Mouse (Mus musculus): ENCODE measurements at regions not wholly inside any gene's neighbourhood (a gene's known extent, or its start where the extent isn't known, plus 50 kb on each side); places are given as distances from the start of the nearest gene placed in this dataset.

DNA sequence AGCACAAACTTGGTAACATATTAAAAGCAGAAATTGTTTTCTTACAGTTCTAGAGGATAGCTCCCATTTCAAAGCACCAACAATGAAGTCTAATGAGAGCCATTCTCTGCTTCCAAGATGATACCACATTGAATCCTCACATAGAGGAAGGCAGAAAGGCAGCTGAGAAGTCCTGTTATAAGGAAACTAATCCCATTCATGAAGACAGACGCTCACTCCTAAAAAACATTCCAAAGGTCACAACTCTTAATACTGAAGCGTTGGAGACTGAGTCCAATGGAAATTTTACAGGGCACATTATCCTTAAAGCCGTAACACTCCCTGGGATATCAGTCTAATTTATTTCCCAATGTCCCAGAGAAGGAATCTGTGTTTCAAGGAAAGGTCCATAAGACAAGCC, 75.4 kb upstream of the Trabd2b start:
- Histone ChIP-seq H3K27ac (ENCODE audit: low read depth, low read length) (no peak overlapping the region), H3K4me2 (ENCODE audit: low read depth, low read length, poor library complexity, severe bottlenecking) (no peak overlapping the region), H3K9ac (replicated peaks; ENCODE audit: low read length, poor library complexity, severe bottlenecking) (no peak overlapping the region), H3K27me3 (ENCODE audit: insufficient read depth, low read length) (no peaks in the 10 kb centered on the region), H3K4me1 (ENCODE audit: insufficient read depth, low read length) (no peaks in the 10 kb centered on the region), H3K4me3 (ENCODE audit: low read depth, low read length) (no peak overlapping the region), H3K9me3 (ENCODE audit: low read length) (no peaks in the 10 kb centered on the region), H3K36me3 (ENCODE audit: insufficient read depth, low read length) (no peaks in the 10 kb centered on the region)
- ATAC-seq (ENCODE audit: low FRiP score) (no peak), DNase-seq (ENCODE audit: low spot score) (no peak)
- 51% methylated on average over 3 of the region's 3 CpGs for WGBS
- TF ChIP-seq CTCF (IDR thresholded peaks at IDR 0.05): no peak

DNA sequence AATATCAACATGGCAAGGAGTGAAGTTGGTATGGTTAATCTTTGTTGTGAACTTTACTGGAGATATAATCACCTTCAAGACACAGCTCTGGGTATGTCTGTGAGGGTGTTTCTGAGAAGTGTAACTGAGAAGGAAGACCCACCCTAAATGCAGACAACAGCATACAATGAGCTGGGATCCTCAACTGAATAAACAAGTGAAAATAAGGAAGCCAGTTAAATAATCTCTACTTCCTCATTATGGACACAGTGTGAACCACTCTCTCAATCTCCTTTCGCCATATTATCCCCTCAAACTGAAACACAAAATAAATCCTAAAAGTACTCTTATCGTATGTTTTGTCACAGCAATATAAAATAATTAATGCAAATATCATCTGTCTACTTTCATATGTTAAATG, 71.7 kb upstream of the Trabd2b start:
- 82% methylated on average over 2 of the region's 2 CpGs for WGBS
- ATAC-seq (ENCODE audit: low FRiP score): no peak

DNA sequence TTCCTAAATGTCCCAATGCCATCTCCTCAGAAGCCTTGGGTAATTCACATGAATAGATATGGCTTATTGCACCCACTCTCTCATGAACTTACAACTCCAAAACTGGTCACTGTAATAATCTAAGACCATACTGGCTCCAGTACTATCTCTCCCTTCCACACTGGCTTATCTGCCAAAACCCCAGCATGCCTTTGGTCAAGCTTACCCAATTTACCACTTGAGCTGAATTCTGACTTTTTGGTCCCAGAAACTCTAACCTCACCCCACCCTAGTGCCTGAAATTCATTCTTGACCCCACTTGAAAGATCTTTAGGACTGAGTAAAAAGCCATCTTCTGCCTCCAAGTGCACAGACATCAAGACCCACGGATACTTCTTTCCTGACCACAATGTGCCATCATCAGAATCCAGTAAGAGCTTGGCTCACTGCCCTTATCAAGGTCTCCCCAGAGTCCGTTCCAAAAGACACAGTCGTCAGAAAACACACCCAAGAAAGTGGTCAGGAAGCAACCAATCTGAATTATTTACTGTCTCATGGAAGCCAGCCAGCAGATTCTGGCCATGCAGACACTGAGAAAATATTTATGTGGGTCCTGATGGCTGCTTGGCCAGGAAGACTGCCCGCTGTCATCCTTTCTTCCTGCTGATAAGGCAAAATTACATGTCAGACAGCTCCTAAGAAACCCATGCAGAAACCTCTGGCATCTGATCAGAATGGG, 70.3 kb upstream of the Trabd2b start:
- Histone ChIP-seq H3K27ac (ENCODE audit: low read depth, low read length) (no peak overlapping the region), H3K27me3 (ENCODE audit: insufficient read depth, low read length) (no peaks in the 10 kb centered on the region), H3K9ac (replicated peaks; ENCODE audit: low read length, poor library complexity, severe bottlenecking) (no peak overlapping the region), H3K9me3 (ENCODE audit: low read length) (no peaks in the 10 kb centered on the region), H3K4me3 (ENCODE audit: low read depth, low read length) (no peak overlapping the region), H3K36me3 (ENCODE audit: insufficient read depth, low read length) (no peaks in the 10 kb centered on the region), H3K4me2 (ENCODE audit: low read depth, low read length, poor library complexity, severe bottlenecking) (no peak overlapping the region), H3K4me1 (ENCODE audit: insufficient read depth, low read length) (no peaks in the 10 kb centered on the region)
- 73% methylated on average over 4 of the region's 4 CpGs for WGBS
- TF ChIP-seq CTCF (IDR thresholded peaks at IDR 0.05): no peak
- ATAC-seq (ENCODE audit: low FRiP score) (no peak), DNase-seq (ENCODE audit: low spot score) (peak; percentile 12)

More for the DNA sequence above, 71.7 kb upstream of the Trabd2b start:
- no peak overlapping the region for H3K4me2 ChIP-seq (ENCODE audit: low read depth, low read length, poor library complexity, severe bottlenecking)
- no peak overlapping the region for H3K27ac ChIP-seq (ENCODE audit: low read depth, low read length)
- no peak overlapping the region for H3K9ac ChIP-seq (replicated peaks; ENCODE audit: low read length, poor library complexity, severe bottlenecking)
- DNase-seq (ENCODE audit: low spot score): no peak
- H3K9me3 ChIP-seq (ENCODE audit: low read length): no peaks in the 10 kb centered on the region
- TF ChIP-seq CTCF (IDR thresholded peaks at IDR 0.05): no peak
- no peak overlapping the region for H3K4me3 ChIP-seq (ENCODE audit: low read depth, low read length)
- no peaks in the 10 kb centered on the region for H3K36me3 ChIP-seq (ENCODE audit: insufficient read depth, low read length)
- H3K4me1 ChIP-seq (ENCODE audit: insufficient read depth, low read length): no peaks in the 10 kb centered on the region
- no peaks in the 10 kb centered on the region for H3K27me3 ChIP-seq (ENCODE audit: insufficient read depth, low read length)

DNA sequence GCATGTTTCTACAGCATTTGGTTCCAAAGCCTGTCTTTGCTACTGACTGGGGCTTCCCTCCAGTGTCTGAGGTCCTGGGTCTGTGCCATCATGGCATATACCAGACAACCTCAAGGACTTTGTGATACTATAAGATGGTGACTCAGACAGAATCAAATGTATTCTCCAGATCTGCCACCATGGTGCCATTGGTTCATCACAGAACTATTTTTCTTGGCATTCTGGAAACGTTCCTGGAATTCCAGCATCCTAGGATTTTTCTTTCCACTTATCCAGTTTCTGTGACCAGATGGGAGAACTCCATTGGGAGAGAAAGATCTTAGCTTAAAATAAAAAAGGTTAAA, 69.8 kb upstream of the Trabd2b start:
- Histone ChIP-seq H3K4me3 (ENCODE audit: low read depth, low read length) (no peak overlapping the region), H3K4me1 (ENCODE audit: insufficient read depth, low read length) (no peaks in the 10 kb centered on the region), H3K9me3 (ENCODE audit: low read length) (no peaks in the 10 kb centered on the region), H3K27me3 (ENCODE audit: insufficient read depth, low read length) (no peaks in the 10 kb centered on the region), H3K36me3 (ENCODE audit: insufficient read depth, low read length) (no peaks in the 10 kb centered on the region), H3K4me2 (ENCODE audit: low read depth, low read length, poor library complexity, severe bottlenecking) (no peak overlapping the region), H3K9ac (replicated peaks; ENCODE audit: low read length, poor library complexity, severe bottlenecking) (no peak overlapping the region), H3K27ac (ENCODE audit: low read depth, low read length) (no peak overlapping the region)
- ATAC-seq (ENCODE audit: low FRiP score) (no peak), DNase-seq (ENCODE audit: low spot score) (no peak)
- TF ChIP-seq CTCF (IDR thresholded peaks at IDR 0.05): no peak
- 76% methylated on average over 1 of the region's 1 CpGs for WGBS

DNA sequence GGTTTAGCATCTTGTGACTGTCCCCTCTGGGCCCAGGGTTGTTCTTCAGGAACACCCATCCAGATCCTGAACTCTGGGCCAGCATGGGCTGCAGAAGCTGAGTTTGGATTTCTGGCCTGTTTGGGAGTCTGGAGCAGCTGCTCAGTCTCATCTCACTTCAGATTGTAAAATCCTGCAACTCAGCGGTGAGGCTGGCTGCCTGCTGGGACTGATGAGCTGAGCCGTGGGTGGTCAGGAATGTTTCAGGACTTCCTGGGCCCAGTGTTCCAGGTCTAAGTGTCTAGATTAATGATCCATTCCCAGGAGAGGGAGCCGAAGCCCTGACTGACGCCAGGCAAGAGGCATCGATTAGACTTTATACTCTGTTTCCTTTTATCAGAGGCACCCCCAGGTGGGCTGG, 66.7 kb upstream of the Trabd2b start:
- no peak overlapping the region for H3K27ac ChIP-seq (ENCODE audit: low read depth, low read length)
- H3K4me3 ChIP-seq (ENCODE audit: low read depth, low read length): no peak overlapping the region
- H3K4me1 ChIP-seq (ENCODE audit: insufficient read depth, low read length): no peaks in the 10 kb centered on the region
- H3K9ac ChIP-seq (replicated peaks; ENCODE audit: low read length, poor library complexity, severe bottlenecking): no peak overlapping the region
- TF ChIP-seq CTCF (IDR thresholded peaks at IDR 0.05): no peak
- H3K27me3 ChIP-seq (ENCODE audit: insufficient read depth, low read length): no peaks in the 10 kb centered on the region
- ATAC-seq (ENCODE audit: low FRiP score) (no peak), DNase-seq (ENCODE audit: low spot score) (no peak)
- H3K36me3 ChIP-seq (ENCODE audit: insufficient read depth, low read length): no peaks in the 10 kb centered on the region
- WGBS: 74% methylated on average over 5 of the region's 5 CpGs
- H3K4me2 ChIP-seq (ENCODE audit: low read depth, low read length, poor library complexity, severe bottlenecking): no peak overlapping the region
- no peaks in the 10 kb centered on the region for H3K9me3 ChIP-seq (ENCODE audit: low read length)

DNA sequence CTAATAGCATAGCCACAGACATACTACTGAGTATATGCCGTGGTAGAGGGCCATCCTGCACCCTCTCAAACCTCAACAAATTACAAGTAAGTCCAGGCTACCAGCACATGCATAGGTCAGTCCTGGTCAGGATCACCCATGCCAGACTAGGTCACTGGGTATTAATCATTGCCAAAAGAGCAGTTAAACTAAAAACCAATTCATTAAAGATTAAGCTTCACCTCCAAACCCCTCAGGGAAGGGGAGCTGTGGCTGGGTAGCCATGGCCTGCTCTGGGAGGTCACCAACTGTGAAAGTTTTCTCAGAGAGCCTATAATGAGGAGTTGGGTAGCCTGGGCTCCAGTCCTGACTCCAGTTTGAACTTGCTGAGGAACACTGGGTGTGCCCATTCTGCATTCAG, 61.4 kb upstream of the Trabd2b start:
- ATAC-seq (ENCODE audit: low FRiP score): no peak
- H3K4me1 ChIP-seq (ENCODE audit: insufficient read depth, low read length): no peaks in the 10 kb centered on the region

More for the DNA sequence above, 61.4 kb upstream of the Trabd2b start:
- DNase-seq (ENCODE audit: low spot score): no peak
- Histone ChIP-seq H3K4me3 (ENCODE audit: low read depth, low read length) (no peak overlapping the region), H3K36me3 (ENCODE audit: insufficient read depth, low read length) (no peaks in the 10 kb centered on the region), H3K27ac (ENCODE audit: low read depth, low read length) (no peak overlapping the region), H3K9ac (replicated peaks; ENCODE audit: low read length, poor library complexity, severe bottlenecking) (no peak overlapping the region), H3K27me3 (ENCODE audit: insufficient read depth, low read length) (no peaks in the 10 kb centered on the region), H3K4me2 (ENCODE audit: low read depth, low read length, poor library complexity, severe bottlenecking) (no peak overlapping the region), H3K9me3 (ENCODE audit: low read length) (no peaks in the 10 kb centered on the region)
- WGBS: 59% methylated on average over 1 of the region's 1 CpGs
- TF ChIP-seq CTCF (IDR thresholded peaks at IDR 0.05): no peak
